ENCODE assay signal across 37 mouse cellular contexts in the genomic region with DNA sequence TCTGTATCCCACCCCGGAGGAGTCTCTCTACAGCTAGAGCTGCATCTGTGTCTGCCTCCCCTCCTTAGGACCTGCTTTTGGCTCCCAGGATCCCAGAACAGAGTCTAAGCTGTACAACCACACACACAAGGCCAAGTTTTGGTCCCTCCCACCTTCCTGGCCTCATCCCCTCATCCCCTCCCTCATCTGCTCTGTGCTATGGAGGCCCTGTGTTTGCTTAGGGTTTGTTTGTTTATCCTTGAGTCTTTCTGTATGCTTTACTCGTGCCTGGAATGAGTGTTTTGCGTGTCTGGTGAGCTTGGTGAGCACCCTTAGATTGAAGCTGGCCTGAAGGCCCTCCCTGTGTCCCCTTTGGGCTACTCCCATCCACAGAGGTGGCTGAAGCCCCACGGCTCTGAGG. TPM values are rescaled to one million over a fixed set of nuclear protein-coding genes. Genes with fewer than 3 reads are reported as not detected.
DNase-seq lines count a peak whose midpoint lies in the region; ATAC-seq and TF ChIP-seq lines count a peak whose summit lies in the region.
"Had no signal": no experiment of that assay in that cellular context is flagged by ENCODE, and none has a peak within 500 bp of the region (broad histone marks: within the 10 kb centered on the region; RNA-seq: fewer than 3 reads in every experiment).

No protein-coding gene starts in this region.

- no peak overlapping the region for H3K4me3 ChIP-seq in lung, postnatal 0 days (ENCODE audit: low read depth, low read length)
- H3K4me3 ChIP-seq in intestine, embryonic 15.5 days (replicated peaks) = no peak overlapping the region
- H3K4me3 ChIP-seq in intestine, postnatal 0 days (ENCODE audit: low read depth, low read length) = no peak overlapping the region
- H3K4me3 ChIP-seq in stomach, embryonic 15.5 days (replicated peaks) = no peak overlapping the region
- H3K4me3 ChIP-seq: forebrain, embryonic 15.5 days; gastrocnemius, adult 2 months; heart, embryonic 13.5 days; limb, embryonic 10.5 days; limb, embryonic 15.5 days; myocyte; neural tube, embryonic 13.5 days had no signal

- ATAC-seq in lung, postnatal 0 days = peak; percentile 78
- ATAC-seq in intestine, embryonic 15.5 days = peak; percentile 52
- 0 out of 2 replicates have a peak, but pooled peaks have one; percentile 16 for ATAC-seq in intestine, postnatal 0 days
- ATAC-seq in stomach, embryonic 15.5 days (ENCODE audit: insufficient read depth, low FRiP score, low read depth) = peak; percentile 58
- ATAC-seq in granulocyte monocyte progenitor cell, adult 5-6 weeks (replicated peaks; ENCODE audit: poor library complexity, severe bottlenecking) = no peak
- ATAC-seq: forebrain, embryonic 15.5 days; inflammation-experienced regulatory T-cells, adult 6 months had no signal

- peaks cover 13% of the 10 kb centered on the region; the same call in 1 of the 2 replicates for H3K27me3 ChIP-seq in lung, postnatal 0 days (replicated peaks; ENCODE audit: insufficient read depth, low read length)
- no peaks in the 10 kb centered on the region; the same call in 1 of the 2 replicates for H3K27me3 ChIP-seq in intestine, embryonic 15.5 days (replicated peaks)
- peaks cover 14% of the 10 kb centered on the region for H3K27me3 ChIP-seq in intestine, postnatal 0 days (replicated peaks; ENCODE audit: control insufficient read depth, insufficient read depth, low read length)
- 0 out of 2 replicates have a peak, but pooled peaks cover 12% of the 10 kb centered on the region for H3K27me3 ChIP-seq in stomach, embryonic 15.5 days (replicated peaks)

- H3K27ac ChIP-seq in lung, postnatal 0 days (ENCODE audit: low read length) = no peak overlapping the region
- H3K27ac ChIP-seq in intestine, embryonic 15.5 days = no peak overlapping the region
- no peak overlapping the region for H3K27ac ChIP-seq in intestine, postnatal 0 days (ENCODE audit: low read depth, low read length)
- no peak overlapping the region for H3K27ac ChIP-seq in stomach, embryonic 15.5 days
- H3K27ac ChIP-seq: forebrain, embryonic 15.5 days; gastrocnemius, adult 2 months; heart, embryonic 13.5 days; hindbrain, embryonic 14.5 days; limb, embryonic 10.5 days; limb, embryonic 15.5 days; liver, embryonic 14.5 days; macrophage; neural tube, embryonic 13.5 days had no signal

- H3K9me3 ChIP-seq in lung, postnatal 0 days (ENCODE audit: low read length) = no peaks in the 10 kb centered on the region
- H3K9me3 ChIP-seq in intestine, embryonic 15.5 days = no peaks in the 10 kb centered on the region
- H3K9me3 ChIP-seq in intestine, postnatal 0 days (ENCODE audit: control insufficient read depth) = no peaks in the 10 kb centered on the region
- no peaks in the 10 kb centered on the region for H3K9me3 ChIP-seq in stomach, embryonic 15.5 days
- H3K9me3 ChIP-seq: forebrain, embryonic 15.5 days; heart, embryonic 13.5 days; limb, embryonic 10.5 days; limb, embryonic 15.5 days; neural tube, embryonic 13.5 days had no signal

- no peaks in the 10 kb centered on the region for H3K36me3 ChIP-seq in lung, postnatal 0 days (ENCODE audit: insufficient read depth, low read length)
- no peaks in the 10 kb centered on the region for H3K36me3 ChIP-seq in intestine, embryonic 15.5 days
- 0 out of 2 replicates have a peak, but pooled peaks cover 3% of the 10 kb centered on the region for H3K36me3 ChIP-seq in intestine, postnatal 0 days (ENCODE audit: control insufficient read depth, insufficient read depth)
- H3K36me3 ChIP-seq in stomach, embryonic 15.5 days = no peaks in the 10 kb centered on the region
- H3K36me3 ChIP-seq: forebrain, embryonic 15.5 days; heart, embryonic 13.5 days; limb, embryonic 10.5 days; limb, embryonic 15.5 days; neural tube, embryonic 13.5 days had no signal

- DNase-seq in lung, postnatal 0 days (ENCODE audit: low spot score) = peak; percentile 61
- no peak for DNase-seq in lung, postnatal 10 days
- no peak for DNase-seq in ovary, adult 18-20 months (ENCODE audit: low spot score)
- DNase-seq: adrenal gland, postnatal 25 days; B cell, adult 2 months; cerebellum, adult 18-20 months; cerebellum, postnatal 10 days; gastrocnemius, adult 2 months; heart, postnatal 10 days; kidney, adult 9 months; kidney, postnatal 10 days; layer of hippocampus, adult 9-11 months; retina, postnatal 1 day; right cerebral cortex, postnatal 14 days; thymus, adult 2 months; thymus, postnatal 36 days had no signal

- no peak for TF ChIP-seq CTCF in lung, postnatal 0 days (IDR thresholded peaks at IDR 0.05)
- TF ChIP-seq CTCF in intestine, postnatal 0 days (IDR thresholded peaks at IDR 0.05; ENCODE audit: low read depth) = no peak

- H3K9ac ChIP-seq in lung, postnatal 0 days (replicated peaks; ENCODE audit: low read depth) = no peak overlapping the region
- no peak overlapping the region for H3K9ac ChIP-seq in intestine, embryonic 15.5 days
- no peak overlapping the region for H3K9ac ChIP-seq in intestine, postnatal 0 days (ENCODE audit: low read depth, low read length)
- no peak overlapping the region for H3K9ac ChIP-seq in stomach, embryonic 15.5 days
- H3K9ac ChIP-seq: forebrain, embryonic 15.5 days; heart, embryonic 13.5 days; hindbrain, embryonic 14.5 days; limb, embryonic 15.5 days; liver, embryonic 14.5 days; neural tube, embryonic 13.5 days had no signal

- no peak for TF ChIP-seq EP300 in lung, postnatal 0 days (IDR thresholded peaks at IDR 0.05)

- peaks cover 13% of the 10 kb centered on the region; the same call in 1 of the 2 replicates for H3K4me1 ChIP-seq in lung, postnatal 0 days (ENCODE audit: insufficient read depth, low read depth, low read length)
- H3K4me1 ChIP-seq in intestine, embryonic 15.5 days (replicated peaks) = peaks cover 17% of the 10 kb centered on the region
- no peaks in the 10 kb centered on the region for H3K4me1 ChIP-seq in intestine, postnatal 0 days (replicated peaks; ENCODE audit: control insufficient read depth, insufficient read depth, low read length)
- peaks cover 23% of the 10 kb centered on the region for H3K4me1 ChIP-seq in stomach, embryonic 15.5 days

- H3K4me2 ChIP-seq in lung, postnatal 0 days (replicated peaks; ENCODE audit: low read depth, low read length) = no peak overlapping the region
- H3K4me2 ChIP-seq in intestine, embryonic 15.5 days (replicated peaks) = no peak overlapping the region
- no peak overlapping the region for H3K4me2 ChIP-seq in intestine, postnatal 0 days (replicated peaks; ENCODE audit: low read depth)
- H3K4me2 ChIP-seq in stomach, embryonic 15.5 days = no peak overlapping the region
- H3K4me2 ChIP-seq: forebrain, embryonic 15.5 days; heart, embryonic 13.5 days; hindbrain, embryonic 14.5 days; limb, embryonic 15.5 days; neural tube, embryonic 13.5 days had no signal

- WGBS in lung, postnatal 0 days = 24% methylated on average over 4 of the region's 4 CpGs
- WGBS in intestine, embryonic 15.5 days = 37% methylated on average over 4 of the region's 4 CpGs
- 38% methylated on average over 4 of the region's 4 CpGs for WGBS in intestine, postnatal 0 days
- 36% methylated on average over 4 of the region's 4 CpGs for WGBS in stomach, embryonic 15.5 days

RNA-seq across cellular contexts. Expression of gene Kdelr1, which starts 13.6 kb away (rescaled TPM):
- 56.2 and 57.3 TPM in 2 replicates for polyA plus RNA-seq in lung, postnatal 0 days (2015; fragmentation: Nextera tagmentation; extraction: Ambion mirVana)
- 70.8 and 74.5 TPM in 2 replicates for polyA plus RNA-seq in intestine, embryonic 15.5 days (2015; fragmentation: Nextera tagmentation; extraction: Ambion mirVana)
- polyA plus RNA-seq in intestine, postnatal 0 days (2015; fragmentation: Nextera tagmentation; extraction: Ambion mirVana) = 99.6 and 107 TPM in 2 replicates
- 72.0 and 79.7 TPM in 2 replicates for polyA plus RNA-seq in stomach, embryonic 15.5 days (2015; fragmentation: Nextera tagmentation; extraction: Ambion mirVana)
- 123 and 143 TPM in 2 replicates for total RNA-seq in granulocyte monocyte progenitor cell, adult 5-6 weeks (2014; fragmentation: Nextera tagmentation)
- total RNA-seq in granulocyte monocyte progenitor cell, adult 5-6 weeks (2017) = 65.2 and 72.5 TPM in 2 replicates

RNA-seq across cellular contexts. Expression of gene Grin2d, which starts 19.2 kb away (rescaled TPM):
- 0.62 and 0.75 TPM in 2 replicates for polyA plus RNA-seq in lung, postnatal 0 days (2015; fragmentation: Nextera tagmentation; extraction: Ambion mirVana)
- polyA plus RNA-seq in intestine, embryonic 15.5 days (2015; fragmentation: Nextera tagmentation; extraction: Ambion mirVana) = 0.49 and 0.51 TPM in 2 replicates
- polyA plus RNA-seq in intestine, postnatal 0 days (2015; fragmentation: Nextera tagmentation; extraction: Ambion mirVana) = 0.66 and 1.1 TPM in 2 replicates
- 0.64 and 0.67 TPM in 2 replicates for polyA plus RNA-seq in stomach, embryonic 15.5 days (2015; fragmentation: Nextera tagmentation; extraction: Ambion mirVana)
- 0.15 TPM in 1 of 2 replicates, not detected in the other for total RNA-seq in granulocyte monocyte progenitor cell, adult 5-6 weeks (2014; fragmentation: Nextera tagmentation)
- total RNA-seq in granulocyte monocyte progenitor cell, adult 5-6 weeks (2017) = 0.09 TPM in 1 of 2 replicates, not detected in the other
- polyA plus RNA-seq: inflammation-experienced regulatory T-cells, adult 6 months; macrophage had no signal

RNA-seq across cellular contexts. Expression of gene Grwd1, which starts 28.3 kb away (rescaled TPM):
- polyA plus RNA-seq in lung, postnatal 0 days (2015; fragmentation: Nextera tagmentation; extraction: Ambion mirVana) = 14.8 and 15.1 TPM in 2 replicates
- polyA plus RNA-seq in intestine, embryonic 15.5 days (2015; fragmentation: Nextera tagmentation; extraction: Ambion mirVana) = 67.1 and 71.3 TPM in 2 replicates
- 16.4 and 16.6 TPM in 2 replicates for polyA plus RNA-seq in intestine, postnatal 0 days (2015; fragmentation: Nextera tagmentation; extraction: Ambion mirVana)
- polyA plus RNA-seq in stomach, embryonic 15.5 days (2015; fragmentation: Nextera tagmentation; extraction: Ambion mirVana) = 57.0 and 64.3 TPM in 2 replicates
- 30.9 and 33.6 TPM in 2 replicates for total RNA-seq in granulocyte monocyte progenitor cell, adult 5-6 weeks (2014; fragmentation: Nextera tagmentation)
- 21.9 and 27.3 TPM in 2 replicates for total RNA-seq in granulocyte monocyte progenitor cell, adult 5-6 weeks (2017)

RNA-seq across cellular contexts. Expression of gene Kcnj14, which starts 34.4 kb away (rescaled TPM):
- 0.20 and 0.35 TPM in 2 replicates for polyA plus RNA-seq in lung, postnatal 0 days (2015; fragmentation: Nextera tagmentation; extraction: Ambion mirVana)
- polyA plus RNA-seq in intestine, embryonic 15.5 days (2015; fragmentation: Nextera tagmentation; extraction: Ambion mirVana) = 0.88 and 1.0 TPM in 2 replicates
- 0.10 and 0.27 TPM in 2 replicates for polyA plus RNA-seq in intestine, postnatal 0 days (2015; fragmentation: Nextera tagmentation; extraction: Ambion mirVana)
- 1.0 and 1.4 TPM in 2 replicates for polyA plus RNA-seq in stomach, embryonic 15.5 days (2015; fragmentation: Nextera tagmentation; extraction: Ambion mirVana)
- 0.47 and 0.71 TPM in 2 replicates for total RNA-seq in granulocyte monocyte progenitor cell, adult 5-6 weeks (2014; fragmentation: Nextera tagmentation)
- total RNA-seq in granulocyte monocyte progenitor cell, adult 5-6 weeks (2017) = not detected in 2 replicates
- total RNA-seq: hematopoietic stem cell, adult 5-6 weeks; megakaryocyte-erythroid progenitor cell, adult 5-6 weeks had no signal
- polyA plus RNA-seq: inflammation-experienced regulatory T-cells, adult 6 months; macrophage had no signal

RNA-seq across cellular contexts. Expression of gene Syngr4, which starts 37.5 kb away (rescaled TPM):
- 0.14 and 0.23 TPM in 2 replicates for polyA plus RNA-seq in lung, postnatal 0 days (2015; fragmentation: Nextera tagmentation; extraction: Ambion mirVana)
- polyA plus RNA-seq in intestine, embryonic 15.5 days (2015; fragmentation: Nextera tagmentation; extraction: Ambion mirVana) = 0.85 and 1.00 TPM in 2 replicates
- polyA plus RNA-seq in intestine, postnatal 0 days (2015; fragmentation: Nextera tagmentation; extraction: Ambion mirVana) = 0.72 and 0.75 TPM in 2 replicates
- polyA plus RNA-seq in stomach, embryonic 15.5 days (2015; fragmentation: Nextera tagmentation; extraction: Ambion mirVana) = 0.80 and 1.1 TPM in 2 replicates
- total RNA-seq in granulocyte monocyte progenitor cell, adult 5-6 weeks (2014; fragmentation: Nextera tagmentation) = 3.7 and 4.0 TPM in 2 replicates
- 0.41 TPM in 1 of 2 replicates, not detected in the other for total RNA-seq in granulocyte monocyte progenitor cell, adult 5-6 weeks (2017)
- total RNA-seq: adrenal gland, adult 18-20 months; gastrocnemius, adult 2 months; heart, adult 8-10 months; hematopoietic stem cell, adult 5-6 weeks; left cerebral cortex, postnatal 10 days; megakaryocyte-erythroid progenitor cell, adult 5-6 weeks; midbrain, postnatal 0 days had no signal
- polyA plus RNA-seq: frontal cortex, adult 2 months; macrophage; neural tube, embryonic 13.5 days had no signal
